Mouse (Mus musculus) right cerebral cortex, adult 2 months (tissue): ENCODE data around the gene Pgm2l1.

ENCODE experiments used
- DNase-seq, 2 experiments: peaks; one replicate each; pipeline ENCODE4 v3.0.0; 2021 to 2022; ENCODE audit warnings: low spot score in 2 of 2

The Pgm2l1 gene

DNA sequence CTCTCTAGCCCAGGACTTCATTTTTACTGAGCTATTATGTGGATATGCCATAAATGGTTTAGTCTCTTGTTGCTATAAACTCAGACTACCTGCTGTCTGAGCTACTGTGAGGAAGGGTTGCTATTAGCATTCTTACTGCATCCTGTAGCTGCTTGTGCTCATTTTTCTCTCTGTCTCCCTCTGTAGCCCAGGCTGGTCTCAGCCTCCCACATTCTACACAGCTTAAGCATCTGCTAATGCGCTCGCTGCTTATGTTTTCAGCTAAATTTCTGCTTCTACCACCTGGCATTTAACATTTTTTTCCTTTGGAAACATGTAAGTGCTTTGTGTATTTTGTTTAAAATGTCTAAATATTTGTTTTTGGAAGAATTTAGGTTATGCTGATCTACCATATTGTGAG lies 68.6 kb downstream of the Pgm2l1 start:
- DNase-seq: no peak

DNA sequence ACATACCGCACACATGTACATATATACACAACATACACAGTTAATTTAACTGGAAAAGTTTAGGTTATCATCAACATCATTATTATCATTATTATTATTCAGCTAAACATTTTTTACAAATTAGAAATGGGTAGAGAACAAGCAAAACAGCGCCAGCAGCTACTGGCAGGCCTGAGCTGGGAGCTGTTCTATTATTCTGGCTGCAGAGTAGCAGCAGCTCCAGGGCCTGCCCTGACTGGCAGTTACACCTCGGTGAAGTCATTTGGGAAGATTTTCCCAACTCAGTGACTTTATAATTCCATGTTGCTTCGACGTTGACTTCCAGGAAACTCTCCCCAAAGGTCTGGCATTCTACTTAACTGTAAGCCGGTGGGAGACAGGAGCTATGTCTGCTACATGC lies 69.5 kb downstream of the Pgm2l1 start:
- DNase-seq: no peak

DNA sequence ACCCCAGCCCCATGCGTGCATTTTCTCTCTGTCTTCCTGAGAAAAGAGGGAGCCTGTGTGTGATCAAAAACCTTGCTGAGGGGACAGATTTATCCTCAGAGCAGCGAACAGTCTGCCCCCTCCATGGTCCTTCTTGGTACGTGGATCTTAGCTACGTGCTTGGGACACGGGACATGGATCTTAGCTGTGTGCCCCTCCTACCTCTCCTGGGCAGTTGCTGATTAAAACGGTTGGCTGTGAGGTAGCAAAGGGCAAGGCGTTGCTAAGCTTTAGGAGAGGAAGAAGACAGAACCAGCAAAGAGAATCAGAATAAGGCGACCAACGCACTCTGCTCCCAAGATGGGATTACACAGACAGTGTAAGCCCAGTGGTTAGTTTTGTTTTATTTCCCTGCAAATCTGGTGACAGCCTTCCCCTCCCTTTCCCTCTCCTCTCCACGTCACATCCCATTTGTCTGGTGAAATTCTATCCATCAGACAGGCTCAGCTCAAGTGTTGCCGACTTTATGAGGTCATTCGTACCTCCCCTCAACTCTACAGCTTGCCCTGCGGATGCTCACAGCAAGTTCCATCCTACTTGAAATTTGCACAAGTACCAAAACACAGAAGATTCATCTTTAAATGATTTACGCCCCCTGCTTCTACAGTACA lies 71.8 kb downstream of the Pgm2l1 start:
- no peak for DNase-seq

DNA sequence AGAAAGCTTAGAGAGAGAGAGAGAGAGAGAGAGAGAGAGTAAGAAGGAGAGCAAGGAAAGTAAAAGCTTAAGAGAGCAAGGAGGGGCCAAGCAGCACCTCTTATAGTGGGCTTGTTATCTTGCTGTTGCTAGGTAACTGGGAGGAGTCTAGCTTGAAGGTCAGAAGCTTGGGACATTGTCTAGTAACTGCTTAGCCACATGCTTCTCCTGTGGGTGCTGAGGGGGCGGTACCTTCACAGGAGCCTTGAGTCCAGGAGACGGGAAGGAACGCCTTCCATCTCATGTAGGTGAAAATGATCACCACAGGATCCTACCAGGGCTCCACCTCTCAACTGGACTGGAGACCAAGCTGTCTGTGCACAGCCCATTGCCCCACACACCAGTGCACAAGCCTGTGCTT lies 74.2 kb downstream of the Pgm2l1 start:
- DNase-seq: no peak

DNA sequence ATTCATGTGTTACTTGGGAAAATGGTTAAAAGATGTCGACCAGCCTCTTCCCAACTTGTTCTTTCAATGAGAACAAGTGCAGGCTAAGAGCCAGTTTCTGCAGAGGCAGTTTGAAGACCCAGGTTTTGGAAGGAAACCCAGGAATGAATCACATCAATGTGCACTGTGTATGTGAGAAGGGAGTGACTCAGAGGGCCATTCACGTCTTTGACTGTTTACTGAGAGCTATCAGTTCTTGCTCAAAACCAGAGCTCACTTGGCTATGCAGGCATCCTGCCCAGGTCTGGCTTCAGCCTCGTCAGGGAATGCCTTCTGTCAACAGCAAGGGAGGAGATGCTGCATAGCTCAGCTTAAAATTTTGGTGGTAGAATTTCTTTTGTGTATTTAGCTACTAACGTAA lies 75.1 kb downstream of the Pgm2l1 start:
- peak; percentile 74 to 78 for DNase-seq

DNA sequence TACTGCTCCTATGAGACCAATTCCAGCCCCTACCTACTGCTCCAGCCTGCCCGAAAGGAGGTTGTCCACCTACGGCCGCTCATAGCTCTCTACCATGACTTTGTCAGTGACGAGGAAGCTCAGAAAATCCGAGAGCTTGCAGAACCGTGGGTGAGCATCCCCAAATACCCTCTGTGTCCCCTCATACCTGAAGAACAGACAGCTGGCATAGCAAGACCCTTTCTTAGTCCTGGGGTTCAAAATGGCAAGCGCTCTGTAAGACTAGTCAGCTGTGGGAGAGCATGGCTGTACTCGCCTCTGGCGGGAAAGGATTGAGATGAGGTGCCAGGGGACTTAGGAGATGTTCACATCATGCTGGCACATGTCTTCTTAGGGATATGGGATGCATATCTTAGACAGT lies 78.7 kb downstream of the Pgm2l1 start:
- no peak for DNase-seq

DNA sequence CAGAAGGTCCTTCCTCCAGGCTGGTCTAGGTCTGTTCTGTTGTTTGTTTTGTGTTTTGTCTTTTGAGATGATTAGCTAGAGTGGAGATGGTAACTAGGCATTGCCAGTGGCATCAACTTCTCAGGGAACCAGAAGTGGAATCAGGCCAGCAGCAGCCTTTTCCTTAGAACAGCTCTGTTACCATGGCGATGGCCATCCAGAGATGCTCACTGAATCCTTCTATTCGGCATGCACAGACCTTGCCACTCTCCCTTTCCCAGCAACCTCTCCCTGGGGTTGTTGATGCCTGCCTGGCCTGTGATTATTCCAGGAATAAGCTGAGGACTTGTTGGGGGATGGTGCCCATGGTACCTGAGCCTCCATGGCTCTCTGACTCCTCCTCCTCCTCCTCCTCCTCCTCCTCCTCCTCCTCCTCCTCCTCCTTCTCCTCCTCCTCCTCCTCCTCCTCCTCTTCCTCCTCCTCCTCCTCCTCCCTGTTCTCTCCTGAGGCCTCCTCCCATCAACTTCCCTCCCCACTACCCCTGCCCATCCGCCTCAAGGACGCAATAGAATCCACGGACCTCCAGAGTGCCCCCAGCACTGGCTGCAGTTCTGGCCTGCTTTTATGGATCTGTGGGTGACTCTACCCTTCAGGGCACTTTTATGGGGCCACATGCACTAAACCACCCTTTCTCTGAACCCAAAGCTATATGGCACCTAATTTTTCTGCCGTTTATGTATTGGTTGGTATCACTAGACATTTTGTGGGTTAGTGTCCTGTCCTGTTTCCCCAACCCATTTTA lies 80.9 kb downstream of the Pgm2l1 start:
- DNase-seq: peak; percentile 75 to 76

DNA sequence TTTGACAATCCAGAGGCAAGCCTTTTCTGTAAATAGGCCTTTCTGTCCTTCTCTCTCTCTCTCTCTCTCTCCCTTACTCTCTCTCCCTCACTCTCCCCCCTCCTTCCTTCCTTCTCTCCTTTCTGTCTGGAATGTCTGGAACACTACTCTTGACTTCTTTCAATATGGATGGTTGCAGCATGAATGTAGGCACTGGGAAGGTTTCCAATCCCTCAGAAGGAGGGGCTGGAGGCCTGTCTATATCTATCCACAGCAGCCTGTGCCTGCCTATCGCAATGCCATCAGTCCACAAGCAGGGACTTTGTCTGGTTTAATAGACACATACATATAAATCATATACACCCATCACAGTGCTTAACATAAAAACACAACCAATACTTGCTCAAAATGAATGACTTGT lies 82.0 kb downstream of the Pgm2l1 start:
- no peak for DNase-seq

DNA sequence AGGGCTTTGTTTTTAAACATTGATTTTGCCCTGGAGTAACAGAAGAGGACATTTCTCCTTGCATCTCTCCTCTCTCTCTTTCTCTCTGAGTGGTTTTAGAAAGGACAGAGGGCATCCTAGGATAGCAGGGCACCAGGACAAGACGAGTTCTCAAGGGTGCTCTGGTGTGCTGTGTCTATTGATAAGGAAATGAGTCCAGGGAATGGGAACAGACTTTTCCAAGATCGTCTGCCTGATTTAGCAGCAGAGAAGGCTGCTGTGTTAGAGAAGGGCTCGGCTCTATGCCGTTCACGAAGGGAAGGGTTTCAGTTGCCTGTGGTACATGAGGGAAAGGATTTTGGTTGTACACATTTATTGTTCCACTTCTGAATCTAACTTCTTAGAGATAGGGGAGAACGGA lies 82.5 kb downstream of the Pgm2l1 start:
- no peak for DNase-seq

DNA sequence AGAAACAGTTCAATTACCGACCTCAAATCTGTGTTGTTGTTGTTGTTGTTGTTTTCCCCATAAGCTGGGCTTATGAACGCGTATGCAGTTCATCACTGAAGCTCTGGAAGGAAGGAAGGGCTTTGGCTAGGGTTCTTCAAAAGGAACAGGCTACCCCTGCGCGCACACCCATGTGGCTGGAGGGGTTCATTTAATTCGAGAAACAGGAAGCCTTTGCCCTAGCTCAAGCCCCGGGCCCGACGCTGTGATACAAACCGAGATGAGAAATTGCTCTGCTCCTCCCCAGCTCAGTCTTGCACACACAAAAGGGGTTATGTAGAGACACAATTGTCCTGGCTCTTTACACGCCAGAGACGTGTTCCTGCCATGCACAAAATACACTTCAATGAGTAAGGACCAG lies 83.1 kb downstream of the Pgm2l1 start:
- DNase-seq: no peak

DNA sequence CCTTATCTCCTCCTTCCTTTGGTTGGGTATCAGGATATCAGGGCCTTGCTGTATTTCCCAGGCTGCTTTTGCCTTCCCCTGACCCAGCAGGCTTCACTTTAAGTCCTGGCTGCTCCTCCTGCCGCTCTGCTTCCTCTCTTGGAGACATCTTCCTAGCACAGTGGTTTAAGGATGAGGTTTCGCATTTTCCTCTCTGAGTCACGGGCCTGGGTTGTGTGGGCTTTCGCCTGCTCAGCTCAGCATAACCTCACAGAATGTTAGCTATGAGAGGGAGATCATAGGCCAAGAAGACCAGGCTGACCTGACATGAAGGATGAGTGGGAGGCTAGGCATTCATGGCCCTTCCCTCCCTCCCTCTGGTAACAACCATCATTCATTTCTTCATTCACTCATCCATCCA lies 85.5 kb downstream of the Pgm2l1 start:
- no peak for DNase-seq

DNA sequence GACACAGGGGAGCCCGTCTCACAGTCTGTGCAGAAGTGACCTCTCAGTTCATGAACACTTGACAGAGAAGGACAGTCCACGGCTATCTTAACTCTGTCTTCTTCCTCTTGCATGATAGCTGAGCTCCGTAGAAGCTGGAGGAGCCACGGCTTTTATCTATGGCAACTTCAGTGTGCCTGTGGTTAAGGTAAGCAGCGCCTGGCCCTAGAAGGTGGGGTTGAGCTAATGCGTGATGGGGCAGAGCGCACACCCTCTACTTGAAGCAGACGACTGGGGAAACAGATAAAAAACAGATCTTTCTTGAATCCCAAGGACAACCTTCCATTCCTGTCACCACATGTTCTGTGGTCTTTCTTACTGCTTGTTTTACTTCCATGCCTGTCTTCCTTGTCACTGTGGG lies 89.7 kb downstream of the Pgm2l1 start:
- DNase-seq: no peak

DNA sequence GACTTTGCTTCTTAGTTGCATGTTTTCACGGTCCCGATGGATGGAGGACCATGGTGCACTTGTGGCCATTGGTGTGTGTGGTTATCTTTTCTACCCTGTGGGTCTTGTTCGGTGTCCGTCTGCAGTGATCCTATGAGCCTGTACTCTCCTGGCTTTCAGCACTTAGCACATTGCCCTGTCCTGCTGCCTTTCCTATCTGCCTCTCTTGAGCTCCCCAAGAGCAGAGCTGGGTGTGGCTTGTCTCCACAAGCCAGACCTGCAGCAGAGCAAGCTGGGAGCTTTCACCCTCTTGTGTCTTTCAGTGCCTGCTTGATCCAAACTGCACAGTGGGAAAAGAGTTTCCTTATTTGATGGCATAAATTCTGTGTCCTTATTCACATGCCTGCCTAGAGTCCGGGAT lies 90.3 kb downstream of the Pgm2l1 start:
- no peak for DNase-seq

DNA sequence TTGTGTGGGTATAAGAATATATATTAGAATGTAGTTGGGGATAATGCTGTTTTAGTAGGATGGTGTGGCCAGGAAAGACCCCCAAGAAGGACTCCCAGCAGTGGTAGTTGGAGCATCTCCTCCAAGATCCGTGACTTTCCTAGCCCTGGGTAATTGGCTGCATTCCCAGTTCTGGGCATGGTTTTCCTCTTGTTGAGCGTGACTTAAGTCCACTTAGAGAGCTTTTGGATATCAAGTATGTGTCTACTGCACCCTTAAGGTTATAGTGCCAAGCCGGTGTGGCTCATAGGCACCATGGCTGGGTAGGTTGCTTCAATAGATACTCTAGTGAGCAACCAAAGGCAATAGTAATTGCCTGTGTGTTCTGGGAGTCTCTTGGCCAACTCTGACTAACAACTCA lies 96.5 kb downstream of the Pgm2l1 start:
- no peak for DNase-seq

DNA sequence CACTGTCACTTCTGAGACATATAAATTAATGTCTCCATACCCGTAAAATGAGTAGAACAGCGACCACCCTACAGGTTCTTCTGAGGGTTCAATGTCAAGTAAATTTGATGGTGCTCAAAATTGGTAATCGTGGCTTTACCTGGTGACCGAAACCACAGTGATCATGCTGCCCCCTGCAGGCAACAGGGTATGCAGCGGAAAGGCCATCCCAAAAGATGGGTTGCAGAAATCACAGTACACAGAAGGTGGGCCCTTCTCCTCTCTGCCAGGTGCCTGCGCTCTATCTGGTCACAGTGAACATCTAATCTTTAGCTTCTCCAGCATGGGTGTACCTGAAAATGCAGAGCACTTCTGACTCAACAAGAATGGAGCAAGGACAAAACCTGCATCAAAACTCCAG lies 98.3 kb downstream of the Pgm2l1 start:
- peak; percentile 66 to 70 for DNase-seq

DNA sequence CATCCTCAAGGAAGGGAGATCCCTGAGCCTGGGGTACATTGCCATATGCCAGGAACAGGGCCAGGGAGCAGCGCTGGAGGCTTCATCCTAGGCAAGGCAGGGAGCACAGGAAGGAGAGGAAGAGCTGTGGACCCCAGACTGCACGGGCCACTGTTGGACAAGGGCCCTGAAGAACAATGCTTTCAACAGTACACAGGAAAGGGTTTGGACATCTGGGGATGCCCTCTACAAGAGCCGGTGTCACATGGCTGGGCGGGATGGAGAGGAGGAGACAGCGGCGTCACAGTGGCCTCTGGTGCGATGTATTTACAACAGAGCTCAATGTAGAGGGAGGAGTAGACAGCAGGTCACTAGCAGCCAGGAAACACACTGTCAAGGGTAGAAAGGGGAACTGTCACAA lies 100.3 kb downstream of the Pgm2l1 start:
- no peak for DNase-seq
